Mouse (Mus musculus) lung, embryonic 14.5 days (tissue): ENCODE data around the gene Matk. TPM values are rescaled to one million over a fixed set of nuclear protein-coding genes. Genes with fewer than 3 reads are reported as not detected.

Source experiments
- ATAC-seq: fragments of 200-750 bp; cut with Nextera tagmentation; 2 replicates; pipeline ENCODE4 v1.8.0; 2017; ENCODE audit warnings: mild to moderate bottlenecking, moderate TSS enrichment, moderate library complexity; ENCODE audit not compliant: insufficient read depth
- DNase-seq: peaks from one replicate; pipeline ENCODE4 v3.0.0-alpha.2; 2015
- H3K27ac ChIP-seq: fragments of 300-500 bp; sonication (generic); 2 replicates; pipeline ENCODE4 v1.5.1; 2014; ENCODE audit warnings: low read depth, mild to moderate bottlenecking, moderate library complexity
- H3K27me3 ChIP-seq: fragments of 300-500 bp; sonication (generic); 2 replicates; pipeline ENCODE4 v1.6.1; 2014; ENCODE audit warnings: low read length, control low read depth; ENCODE audit not compliant: insufficient read depth
- H3K36me3 ChIP-seq: fragments of 300-500 bp; sonication (generic); 2 replicates; pipeline ENCODE4 v1.6.1; 2014; ENCODE audit warnings: control low read depth; ENCODE audit not compliant: insufficient read depth
- H3K4me1 ChIP-seq: fragments of 300-500 bp; sonication (generic); 2 replicates; pipeline ENCODE4 v1.6.1; 2014; ENCODE audit warnings: antibody characterized with exemption, control low read depth; ENCODE audit not compliant: insufficient read depth
- H3K4me2 ChIP-seq: fragments of 300-500 bp; sonication (generic); 2 replicates; pipeline ENCODE4 v1.6.1; 2014; ENCODE audit warnings: mild to moderate bottlenecking
- H3K4me3 ChIP-seq: fragments of 300-500 bp; sonication (generic); 2 replicates; pipeline ENCODE4 v1.5.1; 2014; ENCODE audit warnings: low read depth, low read length
- H3K9ac ChIP-seq: fragments of 300-500 bp; sonication (generic); 2 replicates; pipeline ENCODE4 v1.6.1; 2014
- H3K9me3 ChIP-seq: fragments of 300-500 bp; sonication (generic); 2 replicates; pipeline ENCODE4 v1.6.1; 2016; ENCODE audit warnings: low read depth, low read length, control low read depth
- CTCF ChIP-seq: IDR thresholded peaks from 2 replicates; pipeline ENCODE4 v1.5.1; 2016; ENCODE audit warnings: antibody characterized with exemption, low read depth
- WGBS: fragments of 180-500 bp; shearing (Covaris S2); extraction: QIAGEN DNeasy Blood & Tissue Kit; methylation state at CpG from one replicate; pipeline ENCODE4 v1.1.7; 2014; 5-methylcytosine and 5-hydroxymethylcytosine counted together
- polyA plus RNA-seq: library from polyadenylated mRNA; unstranded; fragments of >200 nt; fragmentation: Nextera tagmentation; extraction: Ambion mirVana; gene quantifications from 2 replicates; pipeline ENCODE4 v1.2.1, GENCODE M21; 2014

Gene Matk
- polyA plus RNA-seq, 1 experiment from 2014 or later, result 2.9 TPM

DNA sequence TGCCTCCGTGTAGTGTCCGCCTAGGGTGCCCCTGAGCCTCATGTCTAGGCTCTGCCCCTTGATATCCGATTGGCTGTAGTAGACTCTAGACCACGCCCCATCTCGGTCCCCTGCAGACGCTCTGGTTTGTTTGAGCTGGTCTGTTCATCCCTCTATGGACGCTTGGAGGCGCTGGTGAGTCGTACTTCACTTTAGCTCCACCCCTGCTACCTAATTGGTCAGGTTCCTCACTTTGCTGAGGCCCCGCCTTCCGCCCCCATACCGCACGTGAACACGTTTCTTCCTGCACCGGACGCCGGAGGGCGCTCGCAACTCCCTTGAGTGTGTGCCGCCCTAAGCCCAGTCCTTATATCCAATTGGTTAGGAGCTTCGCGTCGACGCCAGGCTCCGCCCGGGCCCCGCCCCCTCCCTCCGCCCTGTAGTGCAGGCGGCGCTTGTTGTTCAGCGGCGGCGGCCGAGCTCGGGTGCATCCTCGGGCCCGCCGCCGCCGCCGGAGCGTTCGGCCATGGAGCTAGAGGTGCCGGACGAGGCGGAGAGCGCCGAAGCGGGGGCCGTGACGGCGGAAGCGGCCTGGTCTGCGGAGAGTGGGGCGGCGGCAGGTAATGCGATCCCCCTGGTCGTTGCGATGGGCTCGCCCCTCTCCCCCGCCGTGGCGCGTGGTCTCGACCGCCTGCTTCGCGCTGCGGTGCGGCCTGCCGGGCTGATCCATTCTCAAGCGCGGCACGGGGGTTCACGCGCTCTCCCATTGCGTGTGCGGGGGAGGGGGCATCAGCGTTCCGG lies 40.0 kb downstream of the Matk start, which contains the start of gene Pip5k1c:
Gene Pip5k1c, plus strand, starts transcription at position 410 of the 780 bp plus-strand sequence.
- Histone ChIP-seq H3K4me1 (peaks cover 14% of the 10 kb centered on the region), H3K4me2 (peak within 1 kb of the TSS; percentile 98), H3K4me3 (peak within 1 kb of the TSS; percentile 69), H3K9me3 (no peaks in the 10 kb centered on the region), H3K36me3 (peaks cover 5% of the 10 kb centered on the region; the same call in 1 of the 2 replicates), H3K27ac (peak within 1 kb of the TSS; percentile 87), H3K9ac (peak within 1 kb of the TSS; percentile 74), H3K27me3 (peaks cover 13% of the 10 kb centered on the region; the same call in 1 of the 2 replicates)
- peak; percentile 100 for DNase-seq
- under 1% methylated on average over 80 of the region's 80 CpGs for WGBS
- peak; percentile 93 for ATAC-seq
- peak; percentile 89 for TF ChIP-seq CTCF

GRCm38 (mm10) chr10:81293334-81294030 lies 40.7 kb downstream of the Matk start:
- Histone ChIP-seq H3K36me3 (peaks cover 5% of the 10 kb centered on the region; the same call in 1 of the 2 replicates), H3K4me1 (peaks cover 14% of the 10 kb centered on the region), H3K9me3 (no peaks in the 10 kb centered on the region), H3K27ac (peak overlapping the region; percentile 87; the same call in 1 of the 2 replicates), H3K9ac (peak overlapping the region; percentile 74), H3K27me3 (peaks cover 13% of the 10 kb centered on the region; the same call in 1 of the 2 replicates), H3K4me2 (peak overlapping the region; percentile 98), H3K4me3 (peak overlapping the region; percentile 69)
- DNase-seq, result no peak
- no peak for TF ChIP-seq CTCF
- WGBS, result 1% methylated on average over 25 of the region's 25 CpGs
- ATAC-seq, result no peak

DNA sequence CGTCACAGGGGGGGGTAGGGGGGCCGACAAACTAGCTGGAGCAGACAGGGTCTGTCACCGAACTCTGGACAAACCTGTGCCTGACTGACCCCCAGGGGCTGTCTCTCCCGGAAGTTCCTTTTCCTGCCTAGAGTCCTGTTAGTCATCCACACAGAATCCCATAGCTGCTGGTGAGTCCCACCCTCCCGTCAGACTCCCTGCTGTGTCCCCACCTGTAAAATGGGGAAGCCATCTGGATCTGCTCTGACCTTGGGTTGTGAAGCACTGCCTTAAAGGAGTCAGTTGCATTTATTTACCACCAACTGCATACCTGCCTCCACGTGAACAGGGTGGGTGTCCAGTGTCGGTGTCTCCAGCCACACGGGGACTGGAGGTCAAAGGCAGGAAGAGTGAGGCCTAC lies 41.7 kb downstream of the Matk start:
- H3K4me1 ChIP-seq, result peaks cover 14% of the 10 kb centered on the region
- ATAC-seq, result no peak
- H3K36me3 ChIP-seq, result peaks cover 5% of the 10 kb centered on the region; the same call in 1 of the 2 replicates
- H3K9ac ChIP-seq, result peak overlapping the region; percentile 74
- 52% methylated on average over 8 of the region's 8 CpGs for WGBS
- no peak overlapping the region for H3K27ac ChIP-seq
- TF ChIP-seq CTCF, result no peak
- H3K4me2 ChIP-seq, result peak overlapping the region; percentile 98
- H3K27me3 ChIP-seq, result peaks cover 13% of the 10 kb centered on the region; the same call in 1 of the 2 replicates
- DNase-seq, result no peak
- peak overlapping the region; percentile 69 for H3K4me3 ChIP-seq
- no peaks in the 10 kb centered on the region for H3K9me3 ChIP-seq

- no peak overlapping the region for H3K4me3 ChIP-seq
- DNase-seq, result no peak
- H3K27ac ChIP-seq, result no peak overlapping the region
- 80% methylated on average over 6 of the region's 6 CpGs for WGBS
- peaks cover 11% of the 10 kb centered on the region; the same call in 1 of the 2 replicates for H3K27me3 ChIP-seq
- peaks cover 5% of the 10 kb centered on the region; the same call in 1 of the 2 replicates for H3K36me3 ChIP-seq
- no peak overlapping the region for H3K9ac ChIP-seq
- H3K4me1 ChIP-seq, result peaks cover 14% of the 10 kb centered on the region
- no peaks in the 10 kb centered on the region for H3K9me3 ChIP-seq
- no peak for TF ChIP-seq CTCF
- no peak for ATAC-seq
- H3K4me2 ChIP-seq, result peak overlapping the region; percentile 98; the same call in 1 of the 2 replicates
Measured at GRCm38 (mm10) chr10:81295185-81295584, 42.5 kb downstream of the Matk start.

GRCm38 (mm10) chr10:81297246-81297645 lies 44.5 kb downstream of the Matk start:
- Histone ChIP-seq H3K4me1 (peaks cover 12% of the 10 kb centered on the region), H3K9ac (no peak overlapping the region), H3K4me2 (no peak overlapping the region), H3K4me3 (no peak overlapping the region), H3K27me3 (no peaks in the 10 kb centered on the region), H3K27ac (0 out of 2 replicates have a peak overlapping the region, but pooled peaks have one; percentile 59), H3K9me3 (no peaks in the 10 kb centered on the region), H3K36me3 (peaks cover 5% of the 10 kb centered on the region; the same call in 1 of the 2 replicates)
- 76% methylated on average over 6 of the region's 6 CpGs for WGBS
- DNase-seq (no peak), ATAC-seq (no peak)
- TF ChIP-seq CTCF, result no peak

GRCm38 (mm10) chr10:81297845-81298244 lies 45.1 kb downstream of the Matk start:
- no peak for TF ChIP-seq CTCF
- WGBS, result 41% methylated on average over 10 of the region's 10 CpGs
- Histone ChIP-seq H3K4me3 (no peak overlapping the region), H3K36me3 (peaks cover 5% of the 10 kb centered on the region; the same call in 1 of the 2 replicates), H3K27ac (peak overlapping the region; percentile 59; the same call in 1 of the 2 replicates), H3K4me2 (peak overlapping the region; percentile 29; the same call in 1 of the 2 replicates), H3K9me3 (no peaks in the 10 kb centered on the region), H3K27me3 (no peaks in the 10 kb centered on the region), H3K9ac (no peak overlapping the region), H3K4me1 (peaks cover 12% of the 10 kb centered on the region)
- ATAC-seq (no peak), DNase-seq (peak; percentile 46)
